In the genomic region with DNA sequence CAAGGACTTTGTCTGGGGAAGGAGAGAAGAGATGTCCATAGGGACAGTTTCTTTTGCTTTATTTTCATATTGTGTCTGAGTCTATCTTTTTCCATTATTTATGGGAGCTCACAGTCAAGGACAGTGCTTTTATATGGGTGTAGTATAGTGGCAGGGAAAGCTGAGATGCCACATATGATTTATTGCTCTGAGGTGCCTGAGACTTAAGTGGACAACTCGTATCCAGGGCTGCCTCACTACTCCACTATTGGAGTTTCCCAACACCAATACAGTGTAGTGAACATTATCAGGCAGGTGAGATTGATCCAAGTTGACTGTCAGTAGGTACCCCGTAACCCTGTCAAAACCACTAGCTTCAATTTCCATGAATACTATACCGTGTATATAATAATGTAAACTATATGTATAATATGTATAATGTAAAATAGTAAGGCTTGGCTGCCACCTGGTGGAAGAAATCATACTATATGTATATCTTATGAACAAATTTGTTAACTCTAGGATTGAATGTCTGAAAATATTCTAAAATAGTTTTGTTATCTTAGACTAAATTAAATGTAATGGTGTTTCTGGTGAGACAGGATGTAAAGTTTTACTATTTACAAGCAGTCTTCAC, we compare ENCODE assay signal across 10 mouse cellular contexts. TPM values are rescaled to one million over a fixed set of nuclear protein-coding genes. Genes with fewer than 3 reads are reported as not detected.
DNase-seq lines count a peak whose midpoint lies in the region; ATAC-seq and TF ChIP-seq lines count a peak whose summit lies in the region.
"Had no signal": no experiment of that assay in that cellular context is flagged by ENCODE, and none has a peak within 500 bp of the region (broad histone marks: within the 10 kb centered on the region; RNA-seq: fewer than 3 reads in every experiment).

No protein-coding gene starts in this region.

- no peak overlapping the region for H3K4me2 ChIP-seq in hindbrain, embryonic 15.5 days
- no peak overlapping the region for H3K4me2 ChIP-seq in hindbrain, embryonic 13.5 days
- no peak overlapping the region for H3K4me2 ChIP-seq in midbrain, embryonic 14.5 days (ENCODE audit: low read length)
- H3K4me2 ChIP-seq in midbrain, embryonic 16.5 days (ENCODE audit: low read length): no peak overlapping the region

- H3K4me1 ChIP-seq in hindbrain, embryonic 15.5 days (replicated peaks): no peaks in the 10 kb centered on the region; the same call in 1 of the 2 replicates
- H3K4me1 ChIP-seq in hindbrain, embryonic 13.5 days (replicated peaks): 0 out of 2 replicates have a peak, but pooled peaks cover 4% of the 10 kb centered on the region
- H3K4me1 ChIP-seq in midbrain, embryonic 14.5 days (ENCODE audit: control insufficient read depth, insufficient read depth, low read length): 0 out of 2 replicates have a peak, but pooled peaks cover 6% of the 10 kb centered on the region
- H3K4me1 ChIP-seq in midbrain, embryonic 16.5 days (ENCODE audit: control insufficient read depth, insufficient read depth, low read length): no peaks in the 10 kb centered on the region

- peak; percentile 26 for TF ChIP-seq CTCF in Patski (IDR thresholded peaks at IDR 0.05)

- no peaks in the 10 kb centered on the region for H3K9me3 ChIP-seq in hindbrain, embryonic 15.5 days
- no peaks in the 10 kb centered on the region for H3K9me3 ChIP-seq in hindbrain, embryonic 13.5 days
- H3K9me3 ChIP-seq in midbrain, embryonic 14.5 days (ENCODE audit: control insufficient read depth, low read length): no peaks in the 10 kb centered on the region
- H3K9me3 ChIP-seq in midbrain, embryonic 16.5 days (replicated peaks; ENCODE audit: control insufficient read depth, low read length, poor library complexity, severe bottlenecking): no peaks in the 10 kb centered on the region

- H3K9ac ChIP-seq in hindbrain, embryonic 15.5 days: no peak overlapping the region
- H3K9ac ChIP-seq in hindbrain, embryonic 13.5 days: no peak overlapping the region
- H3K9ac ChIP-seq in midbrain, embryonic 14.5 days (replicated peaks; ENCODE audit: low read length): no peak overlapping the region
- no peak overlapping the region for H3K9ac ChIP-seq in midbrain, embryonic 16.5 days (ENCODE audit: low read depth, low read length)

- POLR2A ChIA-PET in Patski (lab: Charles Lee): no interaction called here

- peak; percentile 59; the same call in 1 of the 2 replicates for ATAC-seq in hindbrain, embryonic 15.5 days (ENCODE audit: low FRiP score, low read depth)
- no peak for ATAC-seq in hindbrain, embryonic 13.5 days (ENCODE audit: low FRiP score)
- ATAC-seq in midbrain, embryonic 14.5 days (ENCODE audit: low FRiP score, low TSS enrichment): no peak
- ATAC-seq in midbrain, embryonic 16.5 days: no peak; the same call in 1 of the 2 replicates
- ATAC-seq in Patski: no peak
- peak; percentile 52; the same call in 1 of the 2 replicates for ATAC-seq in megakaryocyte progenitor cell, adult 5-6 weeks (replicated peaks; ENCODE audit: poor library complexity)
- no peak for ATAC-seq in activated CD4-positive, CD25-positive, alpha-beta regulatory T cell, adult 4 months

- H3K36me3 ChIP-seq in hindbrain, embryonic 15.5 days: no peaks in the 10 kb centered on the region
- no peaks in the 10 kb centered on the region for H3K36me3 ChIP-seq in hindbrain, embryonic 13.5 days
- no peaks in the 10 kb centered on the region for H3K36me3 ChIP-seq in midbrain, embryonic 14.5 days (ENCODE audit: control insufficient read depth, insufficient read depth, low read length)
- H3K36me3 ChIP-seq in midbrain, embryonic 16.5 days (ENCODE audit: control insufficient read depth, insufficient read depth, low read length): no peaks in the 10 kb centered on the region

- 74% methylated on average over 3 of the region's 3 CpGs for WGBS in hindbrain, embryonic 15.5 days
- WGBS in hindbrain, embryonic 13.5 days: 79% methylated on average over 3 of the region's 3 CpGs
- WGBS in midbrain, embryonic 14.5 days: 86% methylated on average over 3 of the region's 3 CpGs
- 87% methylated on average over 3 of the region's 3 CpGs for WGBS in midbrain, embryonic 16.5 days

- in situ Hi-C loops in Patski (cut with MboI; ENCODE audit: low pct_unique_long_range_greater_than_20kb): no loop called here

- CTCF ChIA-PET in Patski (lab: Charles Lee): interaction anchor here (1.1 to 3.0 kb wide), 3 partner anchors 11 to 40 kb away, joined by 3 to 9 read pairs (median 4); no protein-coding TSS in a partner anchor

- no peak overlapping the region for H3K27ac ChIP-seq in hindbrain, embryonic 15.5 days (replicated peaks)
- no peak overlapping the region for H3K27ac ChIP-seq in hindbrain, embryonic 13.5 days
- H3K27ac ChIP-seq in midbrain, embryonic 14.5 days (replicated peaks; ENCODE audit: low read depth, low read length): no peak overlapping the region
- no peak overlapping the region for H3K27ac ChIP-seq in midbrain, embryonic 16.5 days (ENCODE audit: low read length)

- H3K27me3 ChIP-seq in hindbrain, embryonic 15.5 days: no peaks in the 10 kb centered on the region
- no peaks in the 10 kb centered on the region for H3K27me3 ChIP-seq in hindbrain, embryonic 13.5 days
- H3K27me3 ChIP-seq in midbrain, embryonic 14.5 days (ENCODE audit: control insufficient read depth, insufficient read depth, low read length): no peaks in the 10 kb centered on the region
- H3K27me3 ChIP-seq in midbrain, embryonic 16.5 days (ENCODE audit: control insufficient read depth, insufficient read depth, low read depth, low read length): no peaks in the 10 kb centered on the region
- H3K27me3 ChIP-seq in Patski: no peaks in the 10 kb centered on the region

- no peak overlapping the region for H3K4me3 ChIP-seq in hindbrain, embryonic 15.5 days
- no peak overlapping the region for H3K4me3 ChIP-seq in hindbrain, embryonic 13.5 days
- H3K4me3 ChIP-seq in midbrain, embryonic 14.5 days (replicated peaks; ENCODE audit: low read depth, low read length): no peak overlapping the region
- H3K4me3 ChIP-seq in midbrain, embryonic 16.5 days (ENCODE audit: low read depth, low read length): no peak overlapping the region

- DNase-seq in midbrain, embryonic 14.5 days: peak; percentile 79
- no peak for DNase-seq in Patski (ENCODE audit: low read depth, low spot score)
- DNase-seq: gastrocnemius, postnatal 10 days; right cerebral cortex, adult 18-20 months had no signal

RNA-seq across cellular contexts. Expression of a gene that starts 26.4 kb away (rescaled TPM):
- not detected in 2 replicates for polyA plus RNA-seq in hindbrain, embryonic 15.5 days (2015; fragmentation: Nextera tagmentation; extraction: Ambion mirVana)
- polyA plus RNA-seq in hindbrain, embryonic 13.5 days (2015; fragmentation: Nextera tagmentation; extraction: Ambion mirVana): 0.19 TPM in 1 of 2 replicates, not detected in the other
- polyA plus RNA-seq in midbrain, embryonic 14.5 days (2014; fragmentation: Nextera tagmentation; extraction: Ambion mirVana): not detected in 2 replicates
- not detected in 2 replicates for polyA plus RNA-seq in midbrain, embryonic 16.5 days (2015; fragmentation: Nextera tagmentation; extraction: Ambion mirVana)
- not detected for polyA plus RNA-seq in Patski (2021)
- not detected in 2 replicates for total RNA-seq in megakaryocyte progenitor cell, adult 5-6 weeks (2015)
- not detected in 2 replicates for total RNA-seq in megakaryocyte progenitor cell, adult 5-6 weeks (2017)
- not detected for polyA plus RNA-seq in activated CD4-positive, CD25-positive, alpha-beta regulatory T cell, adult 4 months (2017; shearing (Covaris generic))
- total RNA-seq: gastrocnemius, postnatal 10 days; megakaryocyte, adult 5-6 weeks had no signal

Comparison
In these comparisons a context has a peak if more than half of its experiments do, and no peak if none do; other contexts are left out.
1. ATAC-seq: peak in hindbrain, embryonic 15.5 days (single experiment) and megakaryocyte progenitor cell, adult 5-6 weeks (single experiment); none in hindbrain, embryonic 13.5 days (single experiment), midbrain, embryonic 14.5 days (single experiment), midbrain, embryonic 16.5 days (single experiment), Patski (single experiment) and activated CD4-positive, CD25-positive, alpha-beta regulatory T cell, adult 4 months (single experiment).